Mouse (Mus musculus): ENCODE measurements at regions not wholly inside any gene's neighbourhood (a gene's known extent, or its start where the extent isn't known, plus 50 kb on each side); places are given as distances from the start of the nearest gene placed in this dataset.
"Not testable (repeated sequence)": the region's sequence is repeated elsewhere in the genome, so short reads cannot be mapped to it uniquely, and the experiment has no call there.

- no peak for DNase-seq
Measured at GRCm38 (mm10) chr9:85920745-85921614, 78.8 kb downstream of the Tpbg start.

- no peak for DNase-seq
Measured at GRCm38 (mm10) chr9:85925259-85925658, 83.1 kb downstream of the Tpbg start.

- DNase-seq: no peak
Measured at GRCm38 (mm10) chr9:85932209-85932608, 90.0 kb downstream of the Tpbg start.

GRCm38 (mm10) chr9:85943066-85943684, 101.0 kb downstream of the Tpbg start:
- not testable (repeated sequence) for DNase-seq

GRCm38 (mm10) chr9:85948495-85949137, 106.4 kb downstream of the Tpbg start:
- DNase-seq: no peak

- DNase-seq: no peak
Measured at GRCm38 (mm10) chr9:85951777-85952176, 109.6 kb downstream of the Tpbg start.

- DNase-seq: no peak
Measured at GRCm38 (mm10) chr9:85970076-85970475, 127.9 kb downstream of the Tpbg start.

GRCm38 (mm10) chr9:85981428-85981827, 139.2 kb downstream of the Tpbg start:
- DNase-seq: no peak

GRCm38 (mm10) chr9:85983516-85983915, 141.3 kb downstream of the Tpbg start:
- DNase-seq: not testable (repeated sequence)

- no peak for DNase-seq
Measured at GRCm38 (mm10) chr9:85985671-85986070, 143.5 kb downstream of the Tpbg start.

GRCm38 (mm10) chr9:85986142-85986541, 144.0 kb downstream of the Tpbg start:
- DNase-seq: no peak

- no peak for DNase-seq
Measured at GRCm38 (mm10) chr9:86002996-86003395, 160.8 kb downstream of the Tpbg start.

GRCm38 (mm10) chr9:86011661-86012060, 169.5 kb downstream of the Tpbg start:
- no peak for DNase-seq

GRCm38 (mm10) chr9:86015841-86016240, 173.7 kb downstream of the Tpbg start:
- no peak for DNase-seq

- DNase-seq: no peak
Measured at GRCm38 (mm10) chr9:86020133-86020532, 178.0 kb downstream of the Tpbg start.

GRCm38 (mm10) chr9:86020765-86021164, 178.6 kb downstream of the Tpbg start:
- DNase-seq: no peak

GRCm38 (mm10) chr9:86030738-86031137, 188.6 kb downstream of the Tpbg start:
- DNase-seq: no peak

GRCm38 (mm10) chr9:86044098-86044497, 201.9 kb downstream of the Tpbg start:
- no peak for DNase-seq

GRCm38 (mm10) chr9:86058116-86058515, 215.9 kb downstream of the Tpbg start:
- DNase-seq: no peak

GRCm38 (mm10) chr9:86060049-86060448, 217.9 kb downstream of the Tpbg start:
- no peak for DNase-seq

GRCm38 (mm10) chr9:86061230-86061629, 219.1 kb downstream of the Tpbg start:
- no peak for DNase-seq

- no peak for DNase-seq
Measured at GRCm38 (mm10) chr9:86079275-86079674, 237.1 kb downstream of the Tpbg start.

GRCm38 (mm10) chr9:86081873-86082272, 239.7 kb downstream of the Tpbg start:
- DNase-seq: no peak

GRCm38 (mm10) chr9:86092998-86093397, 250.8 kb downstream of the Tpbg start:
- DNase-seq: no peak

All from thymus, postnatal 14 days (tissue).